Mouse (Mus musculus): ENCODE measurements around the gene Nsa2.
"Not testable (repeated sequence)": the region's sequence is repeated elsewhere in the genome, so short reads cannot be mapped to it uniquely, and the experiment has no call there.

The Nsa2 gene

GRCm38 (mm10) chr13:97137466-97138400, at the start of gene Nsa2, which contains the start of gene Gfm2:
Gene Nsa2, minus strand, starts transcription at chr13:97137937.
Gene Gfm2, plus strand, starts transcription at chr13:97137937.
- DNase-seq (ENCODE audit: low read depth, low spot score), result peak; percentile 88

GRCm38 (mm10) chr13:97186346-97186745, 48.6 kb upstream of the Nsa2 start:
- no peak for DNase-seq (ENCODE audit: low read depth, low spot score)

GRCm38 (mm10) chr13:97184656-97185055, 46.9 kb upstream of the Nsa2 start:
- no peak for DNase-seq (ENCODE audit: low read depth, low spot score)

GRCm38 (mm10) chr13:97184168-97184567, 46.4 kb upstream of the Nsa2 start:
- no peak for DNase-seq (ENCODE audit: low read depth, low spot score)

GRCm38 (mm10) chr13:97182821-97183220, 45.1 kb upstream of the Nsa2 start:
- no peak for DNase-seq (ENCODE audit: low read depth, low spot score)

GRCm38 (mm10) chr13:97180113-97180828, 42.5 kb upstream of the Nsa2 start:
- no peak for DNase-seq (ENCODE audit: low read depth, low spot score)

GRCm38 (mm10) chr13:97178943-97179342, 41.2 kb upstream of the Nsa2 start:
- no peak for DNase-seq (ENCODE audit: low read depth, low spot score)

GRCm38 (mm10) chr13:97176731-97177130, 39.0 kb upstream of the Nsa2 start:
- no peak for DNase-seq (ENCODE audit: low read depth, low spot score)

GRCm38 (mm10) chr13:97175520-97176264, 38.0 kb upstream of the Nsa2 start:
- no peak for DNase-seq (ENCODE audit: low read depth, low spot score)

- peak; percentile 56 for DNase-seq (ENCODE audit: low read depth, low spot score)
Measured at GRCm38 (mm10) chr13:97145834-97146233, 8.1 kb upstream of the Nsa2 start.

- DNase-seq (ENCODE audit: low read depth, low spot score), result no peak
Measured at GRCm38 (mm10) chr13:97142321-97142720, 4.6 kb upstream of the Nsa2 start.

- DNase-seq (ENCODE audit: low read depth, low spot score), result not testable (repeated sequence)
Measured at GRCm38 (mm10) chr13:97138404-97138931, 731 bp upstream of the Nsa2 start.

GRCm38 (mm10) chr13:97130413-97130812, 7.3 kb downstream of the Nsa2 start:
- not testable (repeated sequence) for DNase-seq (ENCODE audit: low read depth, low spot score)

GRCm38 (mm10) chr13:97129654-97130053, 8.1 kb downstream of the Nsa2 start:
- not testable (repeated sequence) for DNase-seq (ENCODE audit: low read depth, low spot score)

- DNase-seq (ENCODE audit: low read depth, low spot score), result no peak
Measured at GRCm38 (mm10) chr13:97121341-97121740, 16.4 kb downstream of the Nsa2 start.

GRCm38 (mm10) chr13:97109046-97109445, 28.7 kb downstream of the Nsa2 start:
- DNase-seq (ENCODE audit: low read depth, low spot score), result no peak

- DNase-seq (ENCODE audit: low read depth, low spot score), result not testable (repeated sequence)
Measured at GRCm38 (mm10) chr13:97107721-97108120, 30.0 kb downstream of the Nsa2 start.

GRCm38 (mm10) chr13:97104996-97105395, 32.7 kb downstream of the Nsa2 start:
- no peak for DNase-seq (ENCODE audit: low read depth, low spot score)

- DNase-seq (ENCODE audit: low read depth, low spot score), result peak; percentile 21
Measured at GRCm38 (mm10) chr13:97099187-97099852, 38.4 kb downstream of the Nsa2 start, which contains the start of gene Gm6169. Gene Gm6169, minus strand, starts transcription at chr13:97099237.

- DNase-seq (ENCODE audit: low read depth, low spot score), result no peak
Measured at GRCm38 (mm10) chr13:97095726-97096125, 42.0 kb downstream of the Nsa2 start.

GRCm38 (mm10) chr13:97088183-97088582, 49.6 kb downstream of the Nsa2 start:
- no peak for DNase-seq (ENCODE audit: low read depth, low spot score)

All from c-Kit-negative CD71-positive TER-119-positive erythroid progenitor cells, embryonic 14.5 days (primary cell).